Mouse (Mus musculus) liver, embryonic 14.5 days (tissue): Measurements from ENCODE around the gene Arl15.

Source experiments
- CTCF ChIP-seq: IDR thresholded peaks from 2 replicates; pipeline ENCODE4 v1.5.1; 2016; ENCODE audit warnings: antibody characterized with exemption, low read depth, control low read depth
- EP300 ChIP-seq: IDR thresholded peaks from 2 replicates; pipeline ENCODE4 v1.6.1; 2016; ENCODE audit warnings: antibody characterized with exemption, low read depth

GRCm38 (mm10) chr13:114139570-114139969 is 345.3 kb downstream of the Arl15 start:
- TF ChIP-seq CTCF (no peak), EP300 (no peak)
